Mouse (Mus musculus): ENCODE measurements around the gene Fbxo7.

DNA sequence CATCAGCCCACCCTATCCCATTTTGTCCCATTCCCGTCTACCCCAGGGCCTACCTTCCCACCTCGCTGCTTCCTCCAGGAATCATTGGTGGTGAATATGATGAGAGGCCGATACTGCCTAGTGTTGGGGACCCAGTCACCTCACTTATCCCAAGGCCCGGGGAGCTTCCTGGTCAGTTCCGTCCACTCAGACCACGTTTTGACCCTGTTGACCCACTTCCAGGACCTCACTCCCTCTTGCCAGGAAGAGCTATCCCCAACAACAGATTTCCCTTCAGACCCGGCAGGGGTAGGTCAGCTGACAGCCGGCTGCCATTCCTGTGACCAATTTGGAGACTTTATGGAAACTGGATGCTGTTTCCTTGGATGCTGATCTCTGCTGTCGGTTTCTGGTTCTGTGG lies 26.0 kb downstream of the Fbxo7 start:
- TF ChIP-seq CTCF (IDR thresholded peaks at IDR 0.05) (no peak), EP300 (IDR thresholded peaks at IDR 0.05) (no peak)

All from lung, postnatal 0 days (tissue).